Mouse (Mus musculus) adrenal gland, adult (tissue): ENCODE measurements around the gene Spock1.

Experiments used
- DNase-seq, 2 experiments: peaks; one replicate each; pipeline ENCODE4 v3.0.0; 2022 to 2023; ENCODE audit warnings: low spot score in 1 of 2; ENCODE audit not compliant: inconsistent age in 2 of 2

Gene Spock1

DNA sequence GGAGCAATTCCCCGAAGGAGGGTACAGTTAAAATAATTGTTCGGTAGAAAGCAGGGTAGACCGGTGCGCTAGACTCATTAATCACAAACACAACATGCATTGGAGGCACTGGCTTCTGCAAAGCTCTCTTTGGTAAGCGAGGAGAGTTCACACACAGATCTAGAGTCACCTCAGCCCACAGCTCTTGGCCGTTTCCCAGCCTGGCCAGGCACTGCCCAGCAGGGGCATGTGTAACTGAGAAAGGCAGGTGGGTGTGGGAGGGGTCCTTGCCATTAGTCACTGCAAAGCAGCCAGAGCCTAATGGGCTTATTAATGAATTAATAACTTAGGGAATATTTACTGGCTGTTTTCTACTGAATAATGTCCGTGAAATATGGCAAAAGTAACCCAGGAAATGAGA, 172.1 kb downstream of the Spock1 start:
- DNase-seq = no peak

DNA sequence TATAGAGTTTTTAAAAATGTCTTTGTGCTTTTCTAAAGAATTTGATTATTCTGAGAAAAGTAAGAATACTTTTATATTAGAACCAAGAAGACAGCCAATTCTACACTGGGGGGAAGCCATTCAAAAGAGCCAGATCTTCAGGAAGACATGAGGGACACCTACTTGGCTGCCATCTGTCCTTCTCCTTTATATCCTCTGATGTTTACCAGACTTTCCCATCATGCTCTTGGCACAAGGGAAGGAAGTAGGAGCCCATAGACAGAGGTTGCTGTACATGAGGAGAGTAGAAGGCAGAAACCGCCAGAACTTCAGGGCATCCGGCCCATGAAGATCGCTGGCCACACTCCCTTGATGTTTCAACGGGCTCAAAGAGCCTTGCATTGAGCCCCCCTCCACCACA, 173.6 kb downstream of the Spock1 start:
- no peak for DNase-seq

DNA sequence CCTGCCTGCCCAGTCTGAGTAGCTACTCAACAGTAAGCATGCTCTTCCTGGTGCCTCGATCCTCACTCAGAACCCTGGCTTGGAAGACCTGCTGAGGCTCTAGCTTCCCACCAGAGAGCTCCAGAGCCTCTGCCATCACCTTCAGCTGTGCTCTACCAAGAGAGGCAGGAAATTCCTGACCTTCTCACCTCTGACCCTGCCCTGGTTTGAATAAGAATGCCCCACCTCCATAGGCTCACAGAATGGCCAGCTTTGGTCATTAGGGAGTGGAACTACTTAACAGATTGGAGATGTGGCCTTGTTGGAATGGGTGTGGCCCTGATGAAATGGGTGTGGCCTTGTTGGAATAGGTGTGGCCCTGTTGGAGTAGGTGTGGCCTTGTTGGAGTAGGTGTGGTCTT, 174.6 kb downstream of the Spock1 start:
- DNase-seq = no peak

DNA sequence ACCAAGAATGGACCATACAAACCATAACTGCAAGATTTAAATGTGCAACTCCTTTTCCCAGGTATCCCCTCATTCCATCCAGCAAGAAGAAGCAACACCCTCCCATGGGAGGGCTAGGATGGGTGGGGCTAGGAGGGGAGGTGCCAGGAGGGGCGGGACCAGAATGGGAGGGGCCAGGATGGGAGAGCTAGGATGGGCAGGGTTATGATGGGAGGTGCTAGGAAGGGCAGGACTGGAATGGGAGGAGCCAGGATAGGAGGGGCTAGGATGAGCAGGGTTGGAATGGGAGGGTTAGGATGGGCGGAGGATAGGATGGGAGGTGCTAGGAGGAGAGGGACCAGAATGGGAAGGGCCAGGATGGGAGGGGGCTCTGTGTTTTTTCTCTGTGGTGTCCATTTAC, 175.9 kb downstream of the Spock1 start:
- no peak for DNase-seq

DNA sequence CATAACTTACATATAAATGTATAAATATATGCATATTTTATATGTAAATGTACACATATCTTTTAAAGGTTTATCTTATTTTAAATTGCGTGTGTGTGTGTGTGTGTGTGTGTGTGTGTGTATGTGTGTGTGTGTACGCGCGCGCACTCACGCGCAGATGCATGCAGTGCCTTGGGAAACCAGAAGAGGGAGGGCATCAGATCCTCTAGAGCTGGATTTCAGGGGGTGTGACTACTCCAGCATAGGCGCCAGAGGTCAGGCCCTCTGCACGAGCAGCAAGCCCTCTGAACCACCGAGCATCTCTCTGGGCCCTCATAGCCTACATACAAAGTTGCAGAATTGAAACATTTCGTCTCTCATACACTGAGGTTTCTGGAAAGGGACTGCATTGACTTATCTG, 180.4 kb downstream of the Spock1 start:
- DNase-seq = no peak

DNA sequence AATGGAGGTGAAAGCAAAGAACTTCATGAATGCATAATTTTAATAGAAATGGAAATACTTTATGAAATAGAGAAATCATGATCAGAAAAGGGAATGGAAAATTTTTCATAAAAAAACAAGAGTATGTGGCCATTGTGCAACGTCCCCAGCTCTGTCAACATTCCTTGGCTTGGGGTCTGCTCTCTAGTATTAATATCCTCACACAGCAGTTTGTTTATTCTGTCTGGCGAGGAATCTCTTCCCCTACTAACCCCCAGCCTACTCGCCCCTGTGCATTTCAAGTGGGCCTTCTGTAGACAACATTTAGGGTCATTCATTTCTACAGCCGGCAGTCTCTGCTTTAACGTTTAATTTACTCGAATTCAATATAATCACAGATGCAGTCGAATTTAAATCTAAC, 181.5 kb downstream of the Spock1 start:
- no peak for DNase-seq

DNA sequence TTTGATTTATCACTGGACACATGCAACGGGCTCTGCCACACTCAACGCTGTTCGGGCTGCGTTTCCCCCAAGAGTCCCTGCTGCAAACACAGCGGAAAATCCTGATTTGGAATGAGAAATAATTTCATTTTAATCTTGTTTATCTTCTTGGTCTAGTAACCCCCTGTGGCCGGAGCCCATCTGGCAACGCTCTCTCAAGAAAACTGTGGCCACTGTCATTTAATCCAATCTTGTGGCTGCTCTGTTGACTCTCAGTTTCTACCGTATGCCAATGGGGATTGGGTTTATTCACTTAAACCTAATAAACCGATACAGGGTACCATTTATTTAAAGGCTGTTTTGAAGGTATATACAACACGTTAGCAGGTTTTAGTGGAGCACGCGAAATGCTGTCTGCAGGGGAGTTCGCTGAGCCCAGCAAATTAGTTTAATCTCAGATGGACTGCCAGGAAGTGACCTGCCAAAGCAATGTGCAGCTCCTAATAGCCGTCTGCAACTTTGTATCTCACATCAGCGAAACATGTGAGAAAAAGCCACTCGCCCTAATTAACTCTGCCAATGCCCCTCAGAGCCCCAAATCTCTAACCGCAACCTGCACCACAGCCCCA, 185.7 kb downstream of the Spock1 start:
- peak in 1 of 2 experiments; percentile 27 for DNase-seq

- DNase-seq = peak in 1 of 2 experiments; percentile 43
Measured at GRCm38 (mm10) chr13:57721524-57722279, 186.4 kb downstream of the Spock1 start.

DNA sequence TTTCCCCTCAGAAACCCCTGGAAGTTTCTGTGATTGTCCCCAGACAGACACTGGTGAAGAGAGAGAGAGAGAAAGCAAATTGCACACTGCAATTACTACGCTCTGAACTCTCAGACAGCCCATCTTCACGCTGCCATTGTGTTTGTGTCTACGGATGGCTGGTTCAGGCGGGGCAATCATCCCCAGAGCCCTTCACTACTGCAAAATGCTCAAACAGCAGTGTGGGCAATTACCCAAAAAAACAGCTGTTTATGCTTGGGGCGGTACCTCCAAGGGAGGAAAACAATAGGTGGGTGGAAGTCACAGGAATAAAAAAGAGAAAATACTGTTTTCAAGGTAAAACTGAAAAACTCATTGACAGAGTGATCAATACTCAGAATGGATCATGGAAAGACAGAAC, 190.0 kb downstream of the Spock1 start:
- no peak for DNase-seq

- DNase-seq = no peak
Measured at GRCm38 (mm10) chr13:57712910-57713309, 195.2 kb downstream of the Spock1 start.

DNA sequence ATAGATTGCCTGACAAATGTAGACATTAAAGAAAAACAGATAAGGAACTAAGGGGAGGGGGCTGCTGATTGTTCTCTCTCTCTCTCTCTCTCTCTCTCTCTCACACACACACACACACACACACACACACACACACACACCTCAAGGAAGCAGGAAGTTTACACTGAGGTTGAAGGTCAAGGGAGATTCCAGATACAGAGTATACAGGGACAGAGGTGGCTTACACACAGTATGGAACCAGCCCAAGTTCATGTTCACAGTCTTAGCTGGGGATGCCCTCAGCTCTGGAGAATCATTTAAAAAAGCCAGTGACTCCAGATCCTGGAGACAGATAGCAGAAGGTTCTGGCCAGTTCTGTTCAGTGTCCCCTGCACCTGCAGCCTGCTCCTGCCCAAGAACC, 199.7 kb downstream of the Spock1 start:
- no peak for DNase-seq

GRCm38 (mm10) chr13:57702966-57703365, 205.2 kb downstream of the Spock1 start:
- no peak for DNase-seq

- no peak for DNase-seq
Measured at GRCm38 (mm10) chr13:57696685-57697084, 211.4 kb downstream of the Spock1 start.

- DNase-seq = no peak
Measured at GRCm38 (mm10) chr13:57688926-57689325, 219.2 kb downstream of the Spock1 start.

DNA sequence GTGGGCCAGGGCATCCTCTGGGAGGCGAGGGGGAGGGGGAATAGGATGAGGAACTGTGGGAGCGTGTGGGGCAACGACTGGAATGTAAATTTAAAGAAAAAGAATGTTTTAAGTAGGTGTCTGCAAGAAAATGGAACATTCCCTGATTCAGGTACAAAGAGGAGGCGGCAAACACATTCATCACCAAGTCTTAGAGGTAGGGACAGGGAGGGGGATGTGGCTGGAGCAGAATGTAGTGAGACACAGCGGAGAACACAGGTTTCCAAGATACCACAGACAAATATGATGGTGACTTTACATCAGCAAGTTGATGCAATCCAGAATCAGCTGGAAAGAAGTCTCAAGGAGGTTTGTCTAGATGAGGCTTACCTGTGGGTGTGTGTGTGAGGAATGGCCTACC, 221.7 kb downstream of the Spock1 start:
- DNase-seq = no peak

DNA sequence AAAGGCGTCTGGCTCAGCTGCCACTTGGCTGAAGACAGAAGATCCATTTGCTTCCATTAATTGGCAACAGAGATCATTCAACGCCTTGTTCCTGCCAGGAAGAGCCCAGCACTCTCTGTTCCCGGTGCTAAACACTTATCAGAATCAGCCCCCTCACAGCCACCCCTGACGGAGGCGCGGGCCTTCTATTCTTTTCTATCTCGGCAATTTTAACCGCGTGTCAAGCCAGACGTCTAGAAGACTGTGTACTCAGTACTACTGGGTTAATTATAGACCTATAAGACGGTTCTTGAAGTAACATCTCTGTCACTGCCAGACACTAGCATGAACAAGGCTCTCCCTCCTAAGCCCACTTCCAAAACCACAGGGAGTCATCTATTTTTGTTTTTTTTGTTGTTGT, 222.9 kb downstream of the Spock1 start:
- DNase-seq = no peak

DNA sequence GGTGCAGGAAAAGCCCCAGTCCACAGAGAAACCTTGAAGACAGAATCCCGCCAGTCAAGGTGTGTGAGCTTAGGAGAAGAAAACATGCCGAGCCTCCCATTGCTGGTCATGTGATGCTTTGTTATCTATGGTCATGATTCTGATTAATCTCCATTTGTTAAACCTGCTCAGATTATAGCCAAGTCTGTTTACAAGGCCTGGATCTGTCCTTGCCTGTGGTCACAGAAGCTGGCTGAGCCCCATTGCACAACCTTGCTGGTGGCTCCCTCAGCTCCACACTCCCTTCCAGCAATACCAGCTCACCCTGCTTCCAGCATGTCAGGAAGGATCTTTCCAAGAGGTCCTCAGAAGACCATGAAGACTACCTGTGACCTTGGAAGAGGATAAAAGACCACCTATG, 228.5 kb downstream of the Spock1 start:
- DNase-seq = peak; percentile 18 to 71

DNA sequence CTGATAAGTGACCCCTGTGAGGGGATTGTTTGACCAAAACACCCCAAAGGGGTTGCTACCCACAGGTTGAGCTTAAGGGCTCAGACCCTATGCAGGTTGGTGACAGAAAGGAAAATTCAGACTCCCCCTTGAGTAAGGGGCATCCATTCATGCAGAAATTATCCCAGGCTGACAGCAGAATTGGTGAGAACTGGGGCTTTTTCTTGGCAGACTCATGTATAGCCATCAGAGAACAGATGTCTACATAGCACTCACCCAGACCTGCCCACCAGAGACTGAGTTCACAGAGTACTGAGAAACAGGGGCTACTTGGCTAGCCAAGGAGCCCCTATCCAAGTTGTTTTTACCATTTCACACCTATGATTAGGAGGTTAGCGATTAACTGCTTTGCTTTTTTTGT, 231.3 kb downstream of the Spock1 start:
- DNase-seq = no peak

DNA sequence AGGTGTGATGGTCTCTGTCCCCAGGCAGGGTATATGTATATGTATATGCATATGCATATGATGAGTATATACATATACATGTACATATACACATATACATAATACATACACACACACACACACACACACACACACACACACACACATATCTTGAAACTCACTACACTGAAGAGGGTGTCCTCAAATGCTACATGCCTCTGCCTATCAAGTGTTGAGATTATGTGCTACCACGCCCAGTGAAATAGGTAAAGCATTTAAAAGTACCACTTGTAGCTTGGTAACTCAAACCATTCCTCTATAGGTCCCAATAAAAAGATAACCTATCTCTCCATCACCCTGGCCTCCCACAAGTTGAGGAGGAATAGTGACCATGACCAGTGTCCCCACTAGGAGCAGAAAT, 234.7 kb downstream of the Spock1 start:
- no peak for DNase-seq

- DNase-seq = no peak
Measured at GRCm38 (mm10) chr13:57672762-57673161, 235.4 kb downstream of the Spock1 start.

DNA sequence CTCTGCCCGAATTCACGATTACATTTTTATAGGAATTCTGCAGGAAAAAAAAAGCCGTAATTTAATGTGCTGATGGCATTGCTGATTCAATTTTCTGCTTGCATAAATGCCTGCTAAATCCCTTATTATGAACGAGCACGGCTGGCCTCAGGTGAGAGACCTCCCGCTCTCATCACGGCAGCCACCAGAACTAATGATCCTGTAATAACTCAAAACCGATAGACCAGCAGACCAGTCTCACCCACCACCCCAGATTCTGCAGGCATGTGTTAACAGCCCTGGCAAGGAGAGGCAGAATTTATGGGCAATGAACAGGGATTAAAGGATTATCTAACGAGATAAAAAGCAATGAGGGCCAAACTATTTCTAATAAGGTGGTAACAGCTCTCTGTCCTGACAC, 236.2 kb downstream of the Spock1 start:
- no peak for DNase-seq

DNA sequence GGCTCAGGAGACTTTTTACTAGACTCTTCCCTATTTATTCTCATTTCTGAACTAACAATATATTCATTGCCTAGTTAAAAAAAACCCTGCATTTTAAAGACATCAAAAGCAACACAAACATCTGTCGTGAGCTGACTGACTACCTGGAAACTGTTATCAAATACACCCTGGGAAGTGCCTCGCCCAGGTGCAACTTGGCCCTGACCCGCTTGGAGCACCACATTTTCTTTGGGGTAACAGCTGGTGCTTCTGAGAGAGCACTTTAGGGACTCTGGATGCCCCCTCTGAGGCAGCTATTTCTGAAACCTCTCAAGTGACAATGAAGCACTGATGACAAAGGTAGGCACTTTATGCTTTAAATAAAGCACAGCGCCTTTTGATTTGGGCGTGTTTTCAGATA, 236.8 kb downstream of the Spock1 start:
- no peak for DNase-seq

DNA sequence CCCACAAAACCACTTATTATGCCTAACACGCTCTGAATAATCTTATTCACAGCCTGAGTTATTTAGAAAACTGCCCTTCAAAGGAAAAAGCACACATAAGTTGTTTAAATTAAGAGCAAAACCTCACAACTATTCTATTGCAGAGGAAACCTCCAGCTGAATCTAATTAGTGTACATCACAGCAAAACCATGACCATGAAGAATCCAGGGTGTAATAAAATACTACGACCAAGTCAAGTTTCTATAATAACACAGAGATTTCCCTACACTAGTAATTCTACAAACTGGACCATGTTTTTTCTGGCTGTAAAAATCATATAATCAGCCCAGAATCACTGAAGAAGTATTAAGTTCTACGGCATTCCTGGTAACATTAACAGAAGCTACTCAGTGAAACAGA, 240.5 kb downstream of the Spock1 start:
- no peak for DNase-seq
